Mouse (Mus musculus) urinary bladder, postnatal 36 days (tissue): ENCODE data around the gene Crim1.

Source experiments
- DNase-seq, 2 experiments: peaks; one replicate each; pipeline ENCODE4 v3.0.0; 2022; ENCODE audit warnings: low spot score in 2 of 2, mixed read lengths in 1 of 2

Crim1 gene

GRCm38 (mm10) chr17:78373849-78374248 lies 173.8 kb downstream of the Crim1 start:
- no peak for DNase-seq

DNA sequence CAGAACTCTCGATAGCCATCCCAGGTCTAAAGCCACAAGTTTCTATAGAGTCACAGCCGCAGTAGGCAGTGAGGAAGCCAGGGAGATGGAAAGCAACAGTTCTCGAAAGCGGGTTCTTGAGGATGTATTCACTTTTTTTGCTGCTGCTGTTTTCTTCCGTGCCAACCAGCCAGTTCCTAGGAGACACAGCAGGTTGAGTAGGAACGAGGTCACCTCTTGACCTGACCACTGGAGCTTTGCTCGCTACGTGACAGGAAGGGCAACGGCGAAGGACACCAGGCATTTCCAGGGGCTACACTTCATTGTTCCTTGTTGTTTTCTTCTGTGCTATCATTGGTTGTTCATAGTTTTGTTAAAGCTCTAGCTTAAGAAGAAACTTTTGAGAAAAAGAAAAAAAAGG lies 174.7 kb downstream of the Crim1 start:
- DNase-seq: no peak

DNA sequence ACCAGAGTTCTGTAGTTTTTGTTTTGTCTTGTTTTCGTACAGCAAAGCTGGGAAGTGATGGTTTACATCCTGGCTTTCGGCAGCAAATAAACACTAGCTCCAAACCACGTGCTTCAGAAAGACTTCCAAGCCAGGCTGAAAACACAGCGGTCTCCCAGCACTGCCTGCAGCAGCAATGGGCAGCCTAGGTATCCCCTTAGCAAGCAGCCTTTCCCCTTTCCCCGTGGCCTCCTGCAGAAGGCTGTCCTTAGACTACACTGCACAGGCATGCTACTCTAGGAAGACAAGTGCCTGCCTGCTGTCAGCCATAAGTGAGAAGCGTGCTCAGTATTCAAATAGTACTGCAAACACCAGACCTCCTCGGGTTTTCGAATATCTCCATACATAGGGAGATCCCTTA lies 176.5 kb downstream of the Crim1 start:
- no peak for DNase-seq

DNA sequence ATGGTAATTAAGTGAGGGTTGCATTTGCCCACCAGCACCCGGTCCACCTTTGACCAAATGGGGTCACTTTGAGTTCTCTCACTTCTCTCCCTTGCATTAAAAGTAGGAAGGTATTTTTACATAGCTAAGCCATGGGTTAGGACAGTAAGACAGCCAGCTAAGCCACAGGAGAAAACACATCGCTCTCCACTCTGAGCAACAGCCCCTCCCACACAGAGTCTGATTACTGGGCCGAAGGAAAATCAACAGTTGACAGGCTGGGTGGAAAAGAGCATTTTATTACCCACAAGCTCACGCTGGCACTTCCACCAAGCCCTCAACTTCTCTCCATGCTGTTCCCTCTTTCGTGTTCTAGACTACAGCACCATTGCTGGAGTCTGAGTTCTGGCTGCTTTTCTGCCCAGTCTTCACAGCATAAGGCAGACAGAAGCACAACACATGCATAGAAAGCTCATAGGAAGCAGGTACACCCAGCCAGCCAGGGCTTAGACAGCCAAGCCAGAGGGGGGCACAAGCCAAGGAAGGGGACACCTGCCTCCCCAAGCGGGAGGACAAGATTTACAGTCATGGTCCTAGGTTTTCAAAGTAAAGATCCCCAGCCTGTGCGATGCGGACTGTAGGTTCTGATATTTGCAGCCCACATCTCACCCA lies 179.2 kb downstream of the Crim1 start:
- no peak for DNase-seq

- no peak for DNase-seq
These were observed 179.7 kb downstream of the Crim1 start for GRCm38 (mm10) chr17:78379730-78380245.

DNA sequence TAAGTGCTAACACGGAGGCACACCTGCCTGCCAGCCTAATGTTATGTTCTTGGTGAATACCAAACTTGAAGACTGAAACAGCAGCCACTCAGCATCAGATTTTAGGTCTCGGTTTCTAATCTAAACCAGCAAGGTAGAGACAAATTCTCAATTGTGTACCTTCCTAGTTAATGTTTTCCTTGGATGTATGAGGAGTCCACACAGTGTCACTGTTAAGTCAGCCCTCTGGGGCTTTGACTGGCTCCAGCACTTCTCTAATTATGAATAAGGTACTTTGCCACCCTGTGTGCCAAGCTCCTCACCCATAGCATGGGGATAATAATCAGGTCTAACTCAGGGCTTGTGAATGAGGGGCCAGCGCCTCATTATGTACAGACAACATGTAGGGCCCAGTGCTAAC lies 182.3 kb downstream of the Crim1 start:
- DNase-seq: no peak

DNA sequence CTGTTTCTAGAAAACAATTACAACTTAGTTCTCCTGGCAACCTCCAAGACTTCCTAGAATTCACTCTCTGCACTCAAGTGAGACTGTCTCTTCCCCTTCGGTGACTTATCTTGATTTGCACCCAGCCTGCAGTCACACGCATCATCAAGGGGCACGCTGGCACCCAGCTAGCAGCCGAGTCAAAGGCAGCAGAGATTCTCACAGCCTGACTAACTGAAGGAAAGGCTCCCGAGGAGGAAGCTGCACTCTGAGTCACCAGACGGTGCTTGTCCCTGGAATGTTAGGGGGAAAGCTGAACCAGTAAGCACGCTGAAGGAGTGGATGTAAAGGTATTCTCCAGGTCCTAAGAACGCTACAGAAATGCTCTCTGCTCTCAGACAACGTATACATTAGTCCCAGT lies 187.6 kb downstream of the Crim1 start:
- DNase-seq: no peak

DNA sequence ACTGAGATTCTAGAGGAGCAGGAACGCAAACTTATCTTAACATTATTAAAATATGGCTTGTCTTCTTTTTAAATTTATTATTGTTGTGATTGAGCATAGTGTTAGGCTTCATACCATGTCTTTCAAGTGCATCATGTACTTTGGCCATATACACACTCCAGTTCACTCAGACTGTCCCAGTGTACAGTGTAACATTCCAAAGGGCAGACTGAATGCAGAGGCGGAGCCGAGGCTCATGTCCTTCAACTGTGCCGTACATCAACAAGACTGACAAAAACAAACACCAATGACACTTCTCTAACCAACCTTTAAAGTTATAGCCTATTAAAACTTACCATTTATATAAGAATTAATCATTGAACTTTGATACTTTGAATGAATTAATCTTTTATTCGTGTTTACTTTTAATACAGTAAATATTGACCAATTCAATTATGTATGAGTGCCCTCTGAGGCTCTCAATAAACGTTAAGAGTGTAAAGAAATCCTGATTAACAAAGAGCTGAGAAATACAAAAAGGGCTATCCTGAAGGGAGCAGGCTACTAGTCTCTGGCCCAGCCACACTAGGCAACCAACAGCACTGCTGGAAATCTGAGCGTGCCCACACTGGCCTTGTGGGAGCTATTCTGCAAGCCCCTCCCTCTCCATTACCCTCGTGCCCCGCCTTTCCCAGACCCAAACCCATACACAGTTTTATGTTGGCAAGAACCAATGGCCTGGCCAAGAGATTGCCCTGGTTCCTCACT lies 188.2 kb downstream of the Crim1 start:
- no peak for DNase-seq

GRCm38 (mm10) chr17:78389573-78389972 lies 189.5 kb downstream of the Crim1 start:
- DNase-seq: no peak

DNA sequence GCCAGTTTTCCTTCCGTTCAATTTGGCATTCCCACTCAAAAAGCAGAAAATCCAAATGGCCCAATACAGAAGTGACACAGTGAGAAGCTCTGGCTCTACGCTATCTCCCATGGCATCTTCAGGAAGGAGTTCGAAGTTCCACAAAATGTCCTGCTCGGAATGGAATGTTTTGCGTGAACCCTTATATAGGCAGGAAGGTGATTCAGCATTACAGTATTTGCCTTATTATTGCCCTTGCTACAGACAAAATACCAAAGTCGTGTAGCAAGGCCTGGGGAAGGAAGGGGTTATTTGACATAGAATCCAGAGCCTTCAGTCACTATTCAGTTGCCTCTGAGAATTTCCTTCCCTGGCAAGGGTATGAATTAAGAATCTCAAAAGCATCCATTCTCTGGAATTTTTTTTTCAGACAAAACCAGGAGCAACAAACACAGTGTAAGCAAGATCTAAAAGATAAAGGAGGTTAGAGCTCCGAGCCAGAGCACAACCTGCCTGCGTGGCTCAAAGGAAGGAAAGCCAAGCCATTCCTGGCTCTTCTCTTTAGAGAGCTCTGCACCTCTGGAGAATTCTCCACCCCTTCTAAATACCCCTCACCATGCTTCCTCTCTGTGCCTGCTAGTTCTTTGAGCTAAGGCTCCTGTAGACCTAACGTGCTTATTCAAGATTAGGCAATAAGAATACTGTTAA lies 192.5 kb downstream of the Crim1 start:
- DNase-seq: no peak

DNA sequence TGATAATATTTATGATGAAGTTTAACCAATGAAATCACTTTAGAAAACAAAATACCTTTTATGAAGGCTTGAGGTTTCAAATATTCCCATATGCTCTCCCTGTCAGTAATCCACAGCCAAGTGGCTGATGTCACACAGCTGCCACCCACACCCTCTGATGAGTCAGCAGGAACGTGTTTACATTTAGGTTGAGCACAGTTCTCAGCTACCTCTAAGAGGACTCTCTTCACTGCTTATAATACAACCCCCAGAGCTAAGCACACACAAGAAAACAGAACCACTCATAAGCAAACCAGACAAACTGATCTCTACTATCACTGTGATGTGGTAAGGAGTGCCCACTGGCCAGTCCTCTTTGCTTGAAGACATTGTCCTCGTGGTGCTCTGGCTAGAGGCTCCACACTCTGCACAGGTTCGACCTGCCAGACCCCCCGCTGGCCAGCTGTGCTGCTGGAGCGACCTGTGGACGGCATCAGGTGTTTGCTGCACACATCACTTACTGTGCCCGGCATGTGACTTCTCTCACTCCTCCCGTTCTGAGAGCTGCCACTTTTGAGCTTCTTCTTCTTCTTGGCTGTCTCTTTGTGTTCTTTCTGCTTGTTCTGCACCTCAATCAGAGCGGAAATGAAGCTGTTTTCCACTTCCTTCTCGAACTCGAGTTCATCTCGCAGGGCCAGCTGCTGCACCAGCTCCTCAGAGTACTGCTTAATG lies 200.2 kb downstream of the Crim1 start:
- DNase-seq: no peak

DNA sequence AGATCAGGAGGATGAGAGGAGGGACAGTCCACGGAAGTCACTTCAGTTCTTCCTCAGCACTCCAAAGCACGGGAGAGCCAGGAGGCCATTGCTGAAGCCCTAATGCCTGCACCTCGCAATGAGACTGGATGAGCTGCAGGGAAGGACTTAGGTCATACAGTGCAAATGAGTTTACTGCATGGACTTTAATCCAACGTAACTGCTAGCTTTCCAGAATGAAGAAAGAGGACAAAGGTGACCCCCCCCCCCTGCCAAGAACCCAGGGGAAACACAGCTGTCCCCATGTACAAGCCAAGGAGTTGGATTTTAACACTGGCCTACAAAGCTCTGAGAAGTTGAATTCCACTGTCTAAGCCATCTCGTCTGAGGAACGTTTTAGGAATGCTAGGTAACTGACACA lies 201.3 kb downstream of the Crim1 start:
- DNase-seq: no peak

- DNase-seq: no peak
These were observed 201.7 kb downstream of the Crim1 start for GRCm38 (mm10) chr17:78401713-78402112.

DNA sequence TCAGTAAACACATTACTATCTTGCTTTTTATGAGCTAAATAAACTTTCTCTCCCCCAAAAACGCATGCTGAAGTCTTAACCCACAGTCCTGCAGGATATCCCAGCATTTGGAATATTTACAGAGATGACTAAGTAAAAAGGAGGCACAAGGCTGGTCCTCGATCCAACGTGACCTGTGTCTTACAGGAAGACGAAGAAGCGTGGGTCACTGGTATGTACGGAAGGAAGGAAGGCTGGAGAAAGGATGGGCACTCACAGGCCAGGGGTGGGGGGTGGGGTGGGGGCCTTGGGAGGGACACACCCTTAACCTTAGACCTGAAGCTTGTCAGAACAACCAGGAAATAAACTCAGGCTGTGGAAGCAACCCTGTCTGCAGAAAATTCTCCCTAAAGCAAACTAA lies 202.1 kb downstream of the Crim1 start:
- no peak for DNase-seq

DNA sequence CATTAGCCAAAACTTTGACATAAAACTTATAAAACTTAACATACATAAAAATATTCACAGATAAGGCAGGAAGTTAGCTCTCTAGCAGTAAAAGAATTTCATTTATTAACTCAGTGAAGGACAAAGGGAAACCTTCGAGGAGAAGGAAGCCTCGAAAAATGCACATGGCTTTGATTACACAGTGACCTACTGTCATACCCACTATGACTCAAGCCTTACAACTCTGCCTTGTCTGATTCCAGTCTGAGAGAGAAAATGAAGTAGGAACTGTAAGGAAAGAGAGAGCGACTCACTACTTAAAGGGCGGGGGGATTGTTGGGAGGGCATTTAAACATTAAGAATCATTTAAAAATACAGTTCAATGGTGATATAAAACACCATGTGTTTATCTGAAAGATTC lies 203.2 kb downstream of the Crim1 start:
- no peak for DNase-seq

- DNase-seq: no peak
These were observed 203.8 kb downstream of the Crim1 start for GRCm38 (mm10) chr17:78403804-78404203.

- DNase-seq: no peak
These were observed 205.3 kb downstream of the Crim1 start for GRCm38 (mm10) chr17:78405336-78405735.

GRCm38 (mm10) chr17:78406854-78407253 lies 206.8 kb downstream of the Crim1 start:
- DNase-seq: no peak

GRCm38 (mm10) chr17:78407581-78407980 lies 207.5 kb downstream of the Crim1 start:
- no peak for DNase-seq

- no peak for DNase-seq
These were observed 208.3 kb downstream of the Crim1 start for GRCm38 (mm10) chr17:78408386-78408785.

DNA sequence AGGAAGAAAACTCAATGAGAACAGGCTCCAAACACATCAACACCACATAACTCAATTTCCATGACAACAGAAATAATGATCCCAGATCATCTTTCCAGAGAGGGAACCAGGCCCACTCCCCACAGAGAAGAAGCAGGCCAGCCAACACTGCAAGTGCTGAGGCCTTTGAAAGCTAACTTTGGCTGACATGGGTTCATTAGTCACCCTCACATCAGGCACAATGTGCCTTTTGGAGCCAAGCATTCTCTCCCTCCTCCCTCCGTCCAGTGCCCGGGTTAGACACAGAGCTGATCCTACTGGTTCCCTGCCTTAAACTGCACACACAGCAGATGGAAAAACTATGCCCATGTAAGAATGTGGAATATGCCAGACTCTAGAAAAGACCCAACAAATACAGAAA lies 209.9 kb downstream of the Crim1 start:
- no peak for DNase-seq

- no peak for DNase-seq
These were observed 215.2 kb downstream of the Crim1 start for GRCm38 (mm10) chr17:78415255-78415654.
